Mouse (Mus musculus): ENCODE measurements around the gene Iqsec3.

- TF ChIP-seq CTCF (IDR thresholded peaks at IDR 0.05; ENCODE audit: extremely low read depth, insufficient read length, insufficient replicate concordance, low read depth, low read length) (no peak), POLR2A (IDR thresholded peaks at IDR 0.05; ENCODE audit: low read depth, low read length) (no peak)
Observed at GRCm38 (mm10) chr6:121440696-121441220, 32.7 kb downstream of the Iqsec3 start.

Data from small intestine, adult 2 months (tissue).